Mouse (Mus musculus) cerebellum, adult 9-11 months (tissue): ENCODE measurements around the gene Elfn1.
"Not testable (repeated sequence)": the region's sequence is repeated elsewhere in the genome, so short reads cannot be mapped to it uniquely, and the experiment has no call there.

ENCODE experiments used
- DNase-seq: peaks from one replicate; pipeline ENCODE4 v3.0.0; 2022

The Elfn1 gene

GRCm38 (mm10) chr5:139977476-139977875 is 69.7 kb downstream of the Elfn1 start:
- DNase-seq = no peak

GRCm38 (mm10) chr5:139978525-139979276 is 71.0 kb downstream of the Elfn1 start:
- DNase-seq = no peak

DNA sequence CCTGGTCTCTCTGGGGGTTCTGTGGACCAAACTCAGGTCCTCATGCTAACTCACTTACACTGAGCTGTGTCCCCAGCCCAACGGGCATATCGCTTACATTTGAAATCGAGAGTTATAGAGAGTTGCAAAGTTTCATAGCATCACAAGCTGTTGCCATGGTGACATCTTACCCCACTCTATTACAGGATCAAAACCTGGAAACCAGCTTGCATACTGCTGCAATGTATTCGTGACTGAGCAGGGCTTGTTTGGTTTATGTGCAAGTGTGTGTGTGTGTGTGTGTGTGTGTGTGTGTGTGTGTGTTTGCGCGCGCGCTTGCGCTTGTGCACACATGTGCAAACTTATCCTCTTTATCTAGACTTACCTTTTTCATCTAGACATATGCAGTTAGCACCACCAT is 71.6 kb downstream of the Elfn1 start:
- no peak for DNase-seq

DNA sequence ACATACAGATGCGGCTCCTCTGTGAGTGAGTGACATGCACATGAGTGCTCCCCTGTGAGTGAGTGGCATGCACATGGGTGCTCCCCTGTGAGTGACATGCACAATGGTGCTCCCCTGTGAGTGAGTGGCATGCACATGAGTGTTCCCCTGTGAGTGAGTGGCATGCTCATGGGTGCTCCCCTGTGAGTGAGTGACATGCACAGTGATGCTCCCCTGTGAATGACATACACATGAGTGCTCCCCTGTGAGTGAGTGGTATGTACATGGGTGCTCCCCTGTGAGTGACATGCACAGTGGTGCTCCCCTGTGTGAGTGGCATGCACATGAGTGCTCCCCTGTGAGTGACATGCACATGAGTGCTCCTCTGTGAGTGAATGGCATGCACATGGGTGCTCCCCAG is 74.2 kb downstream of the Elfn1 start:
- DNase-seq = no peak

- DNase-seq = no peak
These were observed 77.5 kb downstream of the Elfn1 start for GRCm38 (mm10) chr5:139985073-139985746.

DNA sequence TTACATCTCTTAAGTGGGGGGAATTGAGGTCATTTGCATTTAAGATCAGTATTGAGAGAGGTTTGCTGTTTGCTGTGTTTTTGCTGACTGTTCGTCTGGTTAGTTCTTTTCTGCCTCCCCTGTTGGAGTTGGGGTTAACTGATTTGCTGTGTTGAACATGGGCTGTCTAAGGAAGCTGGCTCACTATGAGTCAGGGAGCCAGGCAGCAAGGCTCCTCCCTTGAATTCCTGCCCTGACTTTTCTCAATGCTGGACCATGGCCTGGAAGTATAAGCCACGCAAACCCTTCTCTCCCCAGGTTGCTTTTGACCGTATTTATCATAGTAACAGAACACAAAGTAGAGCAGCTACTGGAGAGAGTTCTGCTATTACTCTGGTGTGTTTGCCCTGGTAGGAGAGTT is 83.8 kb downstream of the Elfn1 start:
- no peak for DNase-seq

GRCm38 (mm10) chr5:139998321-139998720 is 90.6 kb downstream of the Elfn1 start:
- not testable (repeated sequence) for DNase-seq

GRCm38 (mm10) chr5:139998916-139999315 is 91.2 kb downstream of the Elfn1 start:
- DNase-seq = no peak

GRCm38 (mm10) chr5:140002541-140002940 is 94.8 kb downstream of the Elfn1 start:
- no peak for DNase-seq

- no peak for DNase-seq
These were observed 99.1 kb downstream of the Elfn1 start for GRCm38 (mm10) chr5:140006861-140007260.

GRCm38 (mm10) chr5:140007656-140008522 is 100.1 kb downstream of the Elfn1 start:
- DNase-seq = no peak

GRCm38 (mm10) chr5:140008523-140008806 is 100.7 kb downstream of the Elfn1 start:
- no peak for DNase-seq

DNA sequence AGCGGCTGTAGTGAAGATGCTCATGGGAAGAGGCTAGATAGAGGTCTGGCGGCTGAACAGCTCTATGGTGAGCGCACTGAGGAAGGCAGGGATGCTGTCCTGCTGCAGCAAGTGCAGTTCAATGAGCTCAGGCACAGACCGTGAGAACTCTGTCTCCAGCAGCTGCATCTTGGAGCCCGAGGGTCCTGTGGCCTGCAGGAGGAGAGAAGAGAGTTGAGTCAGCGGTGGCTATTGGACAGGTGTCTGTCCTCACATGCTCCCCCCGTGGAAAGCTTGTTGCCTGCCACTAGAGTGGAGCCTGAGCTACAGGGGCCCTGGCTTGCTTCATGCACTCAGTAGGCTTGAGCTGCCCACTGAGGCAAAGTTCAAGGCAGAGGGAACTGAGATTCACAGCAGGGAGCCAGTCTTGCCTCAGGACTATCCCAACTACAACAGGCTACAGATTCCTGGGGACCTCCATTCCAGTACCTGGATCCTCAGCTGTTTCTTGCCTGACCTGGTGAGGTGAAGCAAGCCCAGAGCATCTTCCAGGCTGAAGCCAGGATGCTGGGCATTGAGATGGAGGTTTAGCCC is 101.4 kb downstream of the Elfn1 start:
- no peak for DNase-seq

DNA sequence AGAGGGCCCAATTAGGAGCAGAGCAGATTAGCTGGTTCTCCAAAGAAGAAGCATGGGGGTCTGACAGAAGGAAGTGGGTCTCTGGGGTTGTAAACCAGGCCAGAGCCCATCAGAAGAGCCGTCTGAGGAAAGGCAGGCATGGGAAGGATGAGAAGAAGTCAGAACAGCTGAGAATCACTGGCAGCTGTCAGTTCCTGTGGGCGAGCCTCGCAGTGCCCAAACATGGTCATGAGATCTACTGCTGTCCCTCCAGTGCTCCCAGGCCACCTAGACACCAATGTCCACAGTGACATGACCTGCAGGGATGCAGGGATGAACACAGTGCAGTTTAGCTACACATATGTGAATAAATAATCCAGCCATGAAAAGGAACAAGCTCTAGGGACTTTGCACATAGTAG is 102.7 kb downstream of the Elfn1 start:
- no peak for DNase-seq

GRCm38 (mm10) chr5:140012286-140012967 is 104.7 kb downstream of the Elfn1 start:
- DNase-seq = no peak

- DNase-seq = no peak
These were observed 105.9 kb downstream of the Elfn1 start for GRCm38 (mm10) chr5:140013652-140014051.

DNA sequence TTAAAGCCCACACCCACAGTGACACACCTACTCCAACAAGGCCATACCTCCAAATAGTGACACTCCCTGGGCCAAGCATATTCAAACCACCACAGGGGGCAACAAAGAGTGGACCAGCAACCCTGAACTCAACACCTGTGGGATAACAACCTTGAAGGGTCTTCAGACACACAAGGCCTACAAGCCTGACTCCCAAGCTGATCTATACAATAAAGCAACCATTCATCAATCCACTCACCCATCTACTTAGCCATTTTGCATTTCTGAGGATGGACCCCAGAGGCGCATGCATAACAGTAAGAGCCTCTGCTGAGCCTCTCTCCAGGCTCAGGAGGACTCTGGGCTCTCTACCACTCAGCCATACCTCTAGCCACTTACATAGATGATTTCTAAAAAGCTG is 109.2 kb downstream of the Elfn1 start:
- DNase-seq = no peak

DNA sequence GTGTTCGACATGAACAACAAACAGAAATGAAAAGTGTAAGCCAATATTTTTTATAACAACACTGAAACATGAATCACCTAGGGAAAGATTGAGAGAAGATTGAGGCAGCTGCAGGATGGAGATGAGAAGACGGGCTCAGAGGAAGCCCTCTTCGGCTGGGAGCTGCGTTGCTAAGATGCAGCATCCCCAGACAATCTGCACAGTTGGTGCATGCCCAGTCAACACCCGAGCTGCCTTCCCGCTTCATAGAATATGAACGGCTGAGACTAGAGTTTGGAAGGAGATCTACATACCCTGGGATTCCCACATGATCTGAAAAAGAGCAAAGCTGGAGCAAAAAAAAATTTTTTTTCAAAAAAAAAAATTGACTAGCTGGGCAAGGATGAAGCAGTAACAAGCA is 111.0 kb downstream of the Elfn1 start:
- DNase-seq = no peak

- DNase-seq = no peak
These were observed 111.9 kb downstream of the Elfn1 start for GRCm38 (mm10) chr5:140019616-140020015.

DNA sequence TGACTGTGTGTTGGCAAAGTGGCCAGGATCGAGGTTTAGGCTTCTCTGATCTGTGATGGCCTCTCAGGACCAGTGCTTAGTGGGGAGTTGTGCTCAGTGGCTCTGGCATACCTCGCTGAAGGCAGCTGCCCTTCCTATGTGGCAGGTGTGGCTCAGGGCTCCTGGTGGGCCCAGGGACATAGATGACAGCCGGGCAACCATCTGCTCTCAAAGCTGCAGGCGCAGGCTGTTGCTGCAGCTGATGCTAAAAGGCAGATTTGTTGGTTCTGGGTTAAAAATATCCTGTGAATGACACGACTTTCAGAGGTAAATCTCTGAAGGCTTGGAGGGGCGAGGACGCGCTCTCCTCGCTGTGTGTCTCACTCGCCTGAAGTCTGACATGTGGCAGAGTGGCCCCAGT is 114.0 kb downstream of the Elfn1 start:
- peak; percentile 76 for DNase-seq

- no peak for DNase-seq
These were observed 115.1 kb downstream of the Elfn1 start for GRCm38 (mm10) chr5:140022861-140023260.

- peak; percentile 24 for DNase-seq
These were observed 116.3 kb downstream of the Elfn1 start for GRCm38 (mm10) chr5:140023941-140024500.
